Mouse (Mus musculus) urinary bladder, adult 18-20 months (tissue): ENCODE data around the gene Ttll12.

Source experiments
- DNase-seq, 2 experiments: peaks; one replicate each; pipeline ENCODE4 v3.0.0; 2022; ENCODE audit warnings: low spot score in 2 of 2, mixed read lengths in 2 of 2

The Ttll12 gene

GRCm38 (mm10) chr15:83594513-83595363, at the start of gene Ttll12:
Ttll12 (minus strand) TSS chr15:83595157.
- peak; percentile 87 to 89 for DNase-seq

- no peak for DNase-seq
Observed at GRCm38 (mm10) chr15:83642518-83642917, 47.6 kb upstream of the Ttll12 start.

- DNase-seq = no peak
Observed at GRCm38 (mm10) chr15:83640208-83640607, 45.3 kb upstream of the Ttll12 start.

- no peak for DNase-seq
Observed at GRCm38 (mm10) chr15:83639160-83639559, 44.2 kb upstream of the Ttll12 start.

- no peak for DNase-seq
Observed at GRCm38 (mm10) chr15:83638196-83638899, 43.4 kb upstream of the Ttll12 start.

- no peak for DNase-seq
Observed at GRCm38 (mm10) chr15:83636759-83637158, 41.8 kb upstream of the Ttll12 start.

GRCm38 (mm10) chr15:83635251-83635650, 40.3 kb upstream of the Ttll12 start:
- no peak for DNase-seq

- no peak for DNase-seq
Observed at GRCm38 (mm10) chr15:83634076-83634475, 39.1 kb upstream of the Ttll12 start.

GRCm38 (mm10) chr15:83631071-83631470, 36.1 kb upstream of the Ttll12 start:
- DNase-seq = no peak

- no peak for DNase-seq
Observed at GRCm38 (mm10) chr15:83629716-83630115, 34.8 kb upstream of the Ttll12 start.

GRCm38 (mm10) chr15:83626142-83626645, 31.2 kb upstream of the Ttll12 start:
- DNase-seq = no peak

- DNase-seq = no peak
Observed at GRCm38 (mm10) chr15:83615245-83615644, 20.3 kb upstream of the Ttll12 start.

- DNase-seq = peak in 1 of 2 experiments; percentile 39
Observed at GRCm38 (mm10) chr15:83607115-83607802, 12.3 kb upstream of the Ttll12 start.

- DNase-seq = no peak
Observed at GRCm38 (mm10) chr15:83606700-83607099, 11.7 kb upstream of the Ttll12 start.

- DNase-seq = no peak
Observed at GRCm38 (mm10) chr15:83606216-83606615, 11.3 kb upstream of the Ttll12 start.

- no peak for DNase-seq
Observed at GRCm38 (mm10) chr15:83603426-83603825, 8.5 kb upstream of the Ttll12 start.

GRCm38 (mm10) chr15:83603046-83603396, 8.1 kb upstream of the Ttll12 start:
- no peak for DNase-seq

- DNase-seq = no peak
Observed at GRCm38 (mm10) chr15:83602372-83603045, 7.6 kb upstream of the Ttll12 start.

GRCm38 (mm10) chr15:83601185-83601584, 6.2 kb upstream of the Ttll12 start:
- DNase-seq = no peak

- DNase-seq = no peak
Observed at GRCm38 (mm10) chr15:83596833-83597232, 1.9 kb upstream of the Ttll12 start.

- DNase-seq = no peak
Observed at GRCm38 (mm10) chr15:83595364-83595711, 381 bp upstream of the Ttll12 start.
